Mouse (Mus musculus) frontal cortex, postnatal 10 days (tissue): ENCODE results near the gene Nat8f5.
"Not testable (repeated sequence)": the region's sequence is repeated elsewhere in the genome, so short reads cannot be mapped to it uniquely, and the experiment has no call there.

Experiments
- DNase-seq, 2 experiments: peaks; one replicate each; pipeline ENCODE4 v3.0.0; 2022; ENCODE audit warnings: low spot score in 2 of 2, mixed read lengths in 1 of 2

The Nat8f5 gene

GRCm38 (mm10) chr6:85836098-85836497, 15.3 kb upstream of the Nat8f5 start:
- DNase-seq = not testable (repeated sequence)

- not testable (repeated sequence) for DNase-seq
Measured at GRCm38 (mm10) chr6:85835104-85835503, 14.3 kb upstream of the Nat8f5 start.

GRCm38 (mm10) chr6:85834504-85835100, 13.8 kb upstream of the Nat8f5 start:
- DNase-seq = not testable (repeated sequence)

- no peak for DNase-seq
Measured at GRCm38 (mm10) chr6:85831796-85832321, 11.1 kb upstream of the Nat8f5 start, which contains the start of gene Nat8. TSS of gene Nat8 (minus strand) at chr6:85832082.

GRCm38 (mm10) chr6:85829462-85829861, 8.7 kb upstream of the Nat8f5 start:
- no peak for DNase-seq

GRCm38 (mm10) chr6:85825886-85826285, 5.1 kb upstream of the Nat8f5 start:
- DNase-seq = no peak

- DNase-seq = no peak
Measured at GRCm38 (mm10) chr6:85823382-85824090, 2.8 kb upstream of the Nat8f5 start.

GRCm38 (mm10) chr6:85822286-85822685, 1.5 kb upstream of the Nat8f5 start:
- no peak for DNase-seq

GRCm38 (mm10) chr6:85818338-85818737, 2.4 kb downstream of the Nat8f5 start:
- DNase-seq = no peak

GRCm38 (mm10) chr6:85813339-85813738, 7.4 kb downstream of the Nat8f5 start:
- DNase-seq = no peak

- DNase-seq = not testable (repeated sequence)
Measured at GRCm38 (mm10) chr6:85810942-85811537, 9.7 kb downstream of the Nat8f5 start.

- not testable (repeated sequence) for DNase-seq
Measured at GRCm38 (mm10) chr6:85810514-85810913, 10.3 kb downstream of the Nat8f5 start.

- DNase-seq = not testable (repeated sequence)
Measured at GRCm38 (mm10) chr6:85809784-85810183, 11.0 kb downstream of the Nat8f5 start.

GRCm38 (mm10) chr6:85803180-85803579, 17.6 kb downstream of the Nat8f5 start:
- DNase-seq = not testable (repeated sequence)
